9 mouse cellular contexts compared by ENCODE assay signal in genomic region chr2:172005970-172006369, GRCm38 (mm10). TPM values are rescaled to one million over a fixed set of nuclear protein-coding genes. Genes with fewer than 3 reads are reported as not detected.
DNase-seq lines count a peak whose midpoint lies in the region; ATAC-seq and TF ChIP-seq lines count a peak whose summit lies in the region.
"Had no signal": no experiment of that assay in that cellular context is flagged by ENCODE, and none has a peak within 500 bp of the region (broad histone marks: within the 10 kb centered on the region; RNA-seq: fewer than 3 reads in every experiment).

No protein-coding gene starts in this region.

- H3K36me3 ChIP-seq in kidney, postnatal 0 days (ENCODE audit: insufficient read depth, low read length) = no peaks in the 10 kb centered on the region
- no peaks in the 10 kb centered on the region for H3K36me3 ChIP-seq in hindbrain, embryonic 16.5 days (ENCODE audit: control insufficient read depth, insufficient read depth, low read length)

- 9% methylated on average over 7 of the region's 7 CpGs for WGBS in kidney, postnatal 0 days
- 25% methylated on average over 7 of the region's 7 CpGs for WGBS in hindbrain, embryonic 16.5 days

- no peak for ATAC-seq in kidney, postnatal 0 days (replicated peaks; ENCODE audit: low FRiP score, low read depth)
- ATAC-seq in hindbrain, embryonic 16.5 days = peak; percentile 70
- ATAC-seq in frontal cortex, adult (ENCODE audit: low TSS enrichment) = no peak

- no peaks in the 10 kb centered on the region for H3K27me3 ChIP-seq in kidney, postnatal 0 days (ENCODE audit: insufficient read depth, low read length)
- no peaks in the 10 kb centered on the region for H3K27me3 ChIP-seq in hindbrain, embryonic 16.5 days (replicated peaks; ENCODE audit: control insufficient read depth, insufficient read depth, low read length)

- H3K27ac ChIP-seq in kidney, postnatal 0 days = no peak overlapping the region
- H3K27ac ChIP-seq in hindbrain, embryonic 16.5 days (ENCODE audit: low read depth, low read length) = no peak overlapping the region

- no peaks in the 10 kb centered on the region for H3K4me1 ChIP-seq in kidney, postnatal 0 days (replicated peaks; ENCODE audit: insufficient read depth, low read length)
- H3K4me1 ChIP-seq in hindbrain, embryonic 16.5 days (ENCODE audit: control insufficient read depth, insufficient read depth, low read depth, low read length) = no peaks in the 10 kb centered on the region; the same call in none of the 2 replicates

- H3K9ac ChIP-seq in kidney, postnatal 0 days (ENCODE audit: low read depth, low read length) = no peak overlapping the region
- H3K9ac ChIP-seq in hindbrain, embryonic 16.5 days (ENCODE audit: low read depth, low read length) = no peak overlapping the region

- peak; percentile 22 for DNase-seq in kidney, postnatal 0 days (ENCODE audit: low spot score)
- no peak for DNase-seq in kidney, adult 8-10 months
- DNase-seq in brain, adult 2 months (ENCODE audit: low read depth, low spot score) = peak; percentile 34
- peak; percentile 2 for DNase-seq in lung, postnatal 36 days
- DNase-seq in embryo, embryonic 11 days = no peak
- DNase-seq in thymus, postnatal 25 days = no peak
- DNase-seq: cerebellum, adult 11 months had no signal

- TF ChIP-seq CTCF in kidney, postnatal 0 days (IDR thresholded peaks at IDR 0.05; ENCODE audit: low read depth) = no peak

- H3K4me2 ChIP-seq in kidney, postnatal 0 days (ENCODE audit: low read length) = no peak overlapping the region
- no peak overlapping the region for H3K4me2 ChIP-seq in hindbrain, embryonic 16.5 days (ENCODE audit: low read length)

- H3K9me3 ChIP-seq in kidney, postnatal 0 days (replicated peaks; ENCODE audit: low read length) = no peaks in the 10 kb centered on the region
- no peaks in the 10 kb centered on the region for H3K9me3 ChIP-seq in hindbrain, embryonic 16.5 days (ENCODE audit: control insufficient read depth, low read length)

- H3K4me3 ChIP-seq in kidney, postnatal 0 days (replicated peaks; ENCODE audit: low read depth, low read length) = no peak overlapping the region
- H3K4me3 ChIP-seq in hindbrain, embryonic 16.5 days (ENCODE audit: low read length) = no peak overlapping the region

RNA-seq across cellular contexts. Expression of gene Cbln4, which starts 37.3 kb away (rescaled TPM):
- polyA plus RNA-seq in kidney, postnatal 0 days (2015; fragmentation: Nextera tagmentation; extraction: Ambion mirVana) = 3.4 and 4.1 TPM in 2 replicates
- 41.7 and 47.6 TPM in 2 replicates for polyA plus RNA-seq in hindbrain, embryonic 16.5 days (2015; fragmentation: Nextera tagmentation; extraction: Ambion mirVana)

Comparison
In these comparisons a context has a peak if more than half of its experiments do, and no peak if none do; other contexts are left out.
1. DNase-seq: peak in kidney, postnatal 0 days (single experiment), brain, adult 2 months (single experiment) and lung, postnatal 36 days (single experiment); none in kidney, adult 8-10 months (0 of 2), embryo, embryonic 11 days (single experiment) and thymus, postnatal 25 days (single experiment).